Mouse (Mus musculus) midbrain, embryonic 15.5 days (tissue): ENCODE results near the gene Sdccag8. TPM values are rescaled to one million over a fixed set of nuclear protein-coding genes. Genes with fewer than 3 reads are reported as not detected.
"Not testable (repeated sequence)": the region's sequence is repeated elsewhere in the genome, so short reads cannot be mapped to it uniquely, and the experiment has no call there.

ENCODE experiments used
- ATAC-seq: fragments of 200-750 bp; cut with Nextera tagmentation; replicated peaks from 2 replicates; pipeline ENCODE4 v1.8.0; 2017; ENCODE audit warnings: moderate TSS enrichment
- H3K27ac ChIP-seq: fragments of 300-500 bp; sonication (generic); 2 replicates; pipeline ENCODE4 v1.5.1; 2015; ENCODE audit warnings: mild to moderate bottlenecking, inconsistent platforms
- H3K27me3 ChIP-seq: fragments of 300-500 bp; sonication (generic); replicated peaks from 2 replicates; pipeline ENCODE4 v1.6.1; 2015; ENCODE audit warnings: inconsistent platforms
- H3K36me3 ChIP-seq: fragments of 300-500 bp; sonication (generic); replicated peaks from 2 replicates; pipeline ENCODE4 v1.6.1; 2015; ENCODE audit warnings: inconsistent platforms
- H3K4me1 ChIP-seq: fragments of 300-500 bp; sonication (generic); 2 replicates; pipeline ENCODE4 v1.6.1; 2015; ENCODE audit warnings: inconsistent platforms
- H3K4me2 ChIP-seq: fragments of 300-500 bp; sonication (generic); 2 replicates; pipeline ENCODE4 v1.6.1; 2015; ENCODE audit warnings: inconsistent platforms, mild to moderate bottlenecking, moderate library complexity
- H3K4me3 ChIP-seq: fragments of 300-500 bp; sonication (generic); 2 replicates; pipeline ENCODE4 v1.5.1; 2015; ENCODE audit warnings: mild to moderate bottlenecking, inconsistent platforms
- H3K9ac ChIP-seq: fragments of 300-500 bp; sonication (generic); 2 replicates; pipeline ENCODE4 v1.6.1; 2015; ENCODE audit warnings: mild to moderate bottlenecking, inconsistent platforms
- H3K9me3 ChIP-seq: fragments of 300-500 bp; sonication (generic); 2 replicates; pipeline ENCODE4 v1.6.1; 2016; ENCODE audit warnings: inconsistent platforms
- WGBS: fragments of 180-500 bp; shearing (Covaris S2); methylation state at CpG from one replicate; pipeline ENCODE4 v1.1.7; 2015; ENCODE audit warnings: mixed read lengths; 5-methylcytosine and 5-hydroxymethylcytosine counted together
- polyA plus RNA-seq: library from polyadenylated mRNA; unstranded; fragments of >200 nt; fragmentation: Nextera tagmentation; extraction: Ambion mirVana; gene quantifications from 2 replicates; pipeline ENCODE4 v1.2.1, GENCODE M21; 2015

Gene Sdccag8
- polyA plus RNA-seq, 1 experiment from 2014 or later: 28.2 TPM

GRCm38 (mm10) chr1:176832607-176833006, 18.1 kb downstream of the Sdccag8 start:
- no peak overlapping the region for H3K4me3 ChIP-seq
- H3K27ac ChIP-seq: no peak overlapping the region
- H3K9ac ChIP-seq: no peak overlapping the region
- 0 out of 2 replicates have a peak, but pooled peaks cover 6% of the 10 kb centered on the region for H3K27me3 ChIP-seq
- WGBS: 82% methylated on average over 8 of the region's 8 CpGs
- H3K4me2 ChIP-seq: no peak overlapping the region
- H3K4me1 ChIP-seq: peaks cover 7% of the 10 kb centered on the region
- H3K9me3 ChIP-seq: no peaks in the 10 kb centered on the region
- ATAC-seq: no peak
- H3K36me3 ChIP-seq: 0 out of 2 replicates have a peak, but pooled peaks cover 2% of the 10 kb centered on the region

- Histone ChIP-seq H3K27ac (no peak overlapping the region), H3K4me2 (no peak overlapping the region), H3K9ac (no peak overlapping the region), H3K4me1 (peaks cover 7% of the 10 kb centered on the region), H3K4me3 (no peak overlapping the region), H3K9me3 (no peaks in the 10 kb centered on the region), H3K27me3 (0 out of 2 replicates have a peak, but pooled peaks cover 6% of the 10 kb centered on the region), H3K36me3 (0 out of 2 replicates have a peak, but pooled peaks cover 2% of the 10 kb centered on the region)
- no peak for ATAC-seq
Measured at GRCm38 (mm10) chr1:176833257-176833656, 18.8 kb downstream of the Sdccag8 start.

GRCm38 (mm10) chr1:176833948-176834347, 19.5 kb downstream of the Sdccag8 start:
- H3K4me3 ChIP-seq: no peak overlapping the region
- H3K4me2 ChIP-seq: no peak overlapping the region
- H3K9ac ChIP-seq: no peak overlapping the region
- 0 out of 2 replicates have a peak, but pooled peaks cover 6% of the 10 kb centered on the region for H3K27me3 ChIP-seq
- no peak for ATAC-seq
- 0 out of 2 replicates have a peak, but pooled peaks cover 2% of the 10 kb centered on the region for H3K36me3 ChIP-seq
- peaks cover 7% of the 10 kb centered on the region for H3K4me1 ChIP-seq
- H3K27ac ChIP-seq: no peak overlapping the region
- H3K9me3 ChIP-seq: no peaks in the 10 kb centered on the region
- 87% methylated on average over 3 of the region's 3 CpGs for WGBS

- Histone ChIP-seq H3K9me3 (no peaks in the 10 kb centered on the region), H3K36me3 (0 out of 2 replicates have a peak, but pooled peaks cover 2% of the 10 kb centered on the region), H3K27ac (no peak overlapping the region), H3K4me1 (peaks cover 7% of the 10 kb centered on the region), H3K27me3 (0 out of 2 replicates have a peak, but pooled peaks cover 6% of the 10 kb centered on the region), H3K4me2 (no peak overlapping the region), H3K9ac (no peak overlapping the region), H3K4me3 (no peak overlapping the region)
- peak; percentile 27; the same call in 1 of the 2 replicates for ATAC-seq
- 50% methylated on average over 6 of the region's 6 CpGs for WGBS
Measured at GRCm38 (mm10) chr1:176834880-176835279, 20.4 kb downstream of the Sdccag8 start.

- Histone ChIP-seq H3K36me3 (0 out of 2 replicates have a peak, but pooled peaks cover 2% of the 10 kb centered on the region), H3K4me2 (peak overlapping the region; percentile 79), H3K9me3 (no peaks in the 10 kb centered on the region), H3K27me3 (0 out of 2 replicates have a peak, but pooled peaks cover 6% of the 10 kb centered on the region), H3K4me3 (peak overlapping the region; percentile 37), H3K4me1 (peaks cover 7% of the 10 kb centered on the region), H3K9ac (peak overlapping the region; percentile 44; the same call in 1 of the 2 replicates), H3K27ac (no peak overlapping the region)
- peak; percentile 45 for ATAC-seq
- WGBS: 3% methylated on average over 41 of the region's 41 CpGs
Measured at GRCm38 (mm10) chr1:176835501-176836294, 21.2 kb downstream of the Sdccag8 start.

- not testable (repeated sequence) for H3K27me3 ChIP-seq, H3K27ac ChIP-seq, H3K4me3 ChIP-seq, H3K36me3 ChIP-seq, H3K9ac ChIP-seq, ATAC-seq, H3K4me1 ChIP-seq, H3K4me2 ChIP-seq, H3K9me3 ChIP-seq
- WGBS: 70% methylated on average over 7 of the region's 7 CpGs
Measured at GRCm38 (mm10) chr1:176836562-176836961, 22.1 kb downstream of the Sdccag8 start.

GRCm38 (mm10) chr1:176845082-176845977, 30.9 kb downstream of the Sdccag8 start:
- H3K9me3 ChIP-seq: no peaks in the 10 kb centered on the region
- H3K27me3 ChIP-seq: no peaks in the 10 kb centered on the region
- H3K36me3 ChIP-seq: no peaks in the 10 kb centered on the region
- WGBS: 52% methylated on average over 17 of the region's 17 CpGs
- H3K9ac ChIP-seq: no peak overlapping the region
- H3K27ac ChIP-seq: no peak overlapping the region
- H3K4me3 ChIP-seq: no peak overlapping the region
- no peak overlapping the region for H3K4me2 ChIP-seq
- H3K4me1 ChIP-seq: no peaks in the 10 kb centered on the region
- no peak for ATAC-seq

GRCm38 (mm10) chr1:176847118-176847859, 32.8 kb downstream of the Sdccag8 start:
- Histone ChIP-seq H3K36me3 (no peaks in the 10 kb centered on the region; the same call in 1 of the 2 replicates), H3K9me3 (no peaks in the 10 kb centered on the region), H3K4me3 (no peak overlapping the region), H3K9ac (no peak overlapping the region), H3K27me3 (no peaks in the 10 kb centered on the region), H3K27ac (no peak overlapping the region), H3K4me2 (no peak overlapping the region), H3K4me1 (no peaks in the 10 kb centered on the region)
- WGBS: 64% methylated on average over 10 of the region's 10 CpGs
- ATAC-seq: peak; percentile 56; the same call in 1 of the 2 replicates

- Histone ChIP-seq H3K9me3 (no peaks in the 10 kb centered on the region), H3K27ac (no peak overlapping the region), H3K9ac (no peak overlapping the region), H3K4me1 (no peaks in the 10 kb centered on the region), H3K4me2 (no peak overlapping the region), H3K36me3 (no peaks in the 10 kb centered on the region; the same call in 1 of the 2 replicates), H3K4me3 (no peak overlapping the region), H3K27me3 (no peaks in the 10 kb centered on the region)
- 81% methylated on average over 11 of the region's 11 CpGs for WGBS
- no peak for ATAC-seq
Measured at GRCm38 (mm10) chr1:176848613-176849290, 34.3 kb downstream of the Sdccag8 start.

GRCm38 (mm10) chr1:176849377-176849776, 34.9 kb downstream of the Sdccag8 start:
- Histone ChIP-seq H3K9ac (no peak overlapping the region), H3K27me3 (no peaks in the 10 kb centered on the region), H3K9me3 (no peaks in the 10 kb centered on the region), H3K36me3 (no peaks in the 10 kb centered on the region; the same call in 1 of the 2 replicates), H3K4me2 (no peak overlapping the region), H3K4me3 (no peak overlapping the region), H3K27ac (no peak overlapping the region), H3K4me1 (no peaks in the 10 kb centered on the region)
- no peak for ATAC-seq
- 87% methylated on average over 2 of the region's 2 CpGs for WGBS

- Histone ChIP-seq H3K27ac (no peak overlapping the region), H3K4me2 (no peak overlapping the region), H3K9me3 (no peaks in the 10 kb centered on the region), H3K4me3 (no peak overlapping the region), H3K4me1 (no peaks in the 10 kb centered on the region), H3K9ac (no peak overlapping the region), H3K36me3 (no peaks in the 10 kb centered on the region; the same call in 1 of the 2 replicates), H3K27me3 (no peaks in the 10 kb centered on the region)
- no peak for ATAC-seq
- WGBS: 95% methylated on average over 7 of the region's 7 CpGs
Measured at GRCm38 (mm10) chr1:176851401-176851800, 36.9 kb downstream of the Sdccag8 start.
